Mouse (Mus musculus): Measurements from ENCODE around the gene Lgals9.

DNA sequence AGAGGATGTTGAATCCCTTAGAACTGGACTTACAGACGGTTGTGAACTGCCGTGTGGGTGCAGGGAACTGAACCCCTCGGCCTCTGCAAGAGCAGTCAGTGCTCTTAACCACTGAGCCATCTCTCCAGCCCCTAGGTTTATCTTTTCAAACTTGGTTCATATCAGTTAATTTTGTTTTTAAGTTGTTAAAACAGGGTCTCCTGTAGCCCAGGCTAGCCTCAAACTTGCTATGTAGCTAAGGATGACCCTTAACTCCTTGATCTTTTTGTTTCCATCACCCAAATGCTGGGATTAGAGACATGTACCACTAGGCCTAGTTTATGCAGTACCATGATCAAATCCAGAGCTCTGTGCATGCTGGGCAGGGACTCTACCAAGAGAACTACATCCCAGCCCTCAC is 13.0 kb downstream of the Lgals9 start:
- no peak for TF ChIP-seq CHD2 (IDR thresholded peaks at IDR 0.05; ENCODE audit: low read length)
- TF ChIP-seq ZMIZ1 (IDR thresholded peaks at IDR 0.05; ENCODE audit: low read depth, low read length) = no peak
- TF ChIP-seq CTCF (IDR thresholded peaks at IDR 0.05 in 2 of 3, conservative IDR thresholded peaks at IDR 0.05 in 1 of 3; ENCODE audit: control insufficient read depth in 1 of 3, insufficient read depth in 1 of 3, low read depth in 2 of 3, low read length in 3 of 3, poor library complexity in 1 of 3, severe bottlenecking in 1 of 3) = no peak
- TF ChIP-seq GATA1 (IDR thresholded peaks at IDR 0.05; ENCODE audit: low read depth, low read length) = no peak
- no peak for TF ChIP-seq RAD21 (IDR thresholded peaks at IDR 0.05; ENCODE audit: low read depth, low read length)
- TF ChIP-seq MEF2A (IDR thresholded peaks at IDR 0.05; ENCODE audit: extremely low read depth, insufficient replicate concordance, low read depth, low read length, poor library complexity, severe bottlenecking) = no peak
- TF ChIP-seq POLR2A (IDR thresholded peaks at IDR 0.05; ENCODE audit: control insufficient read depth in 1 of 2, insufficient read depth in 1 of 2, low read depth in 1 of 2, low read length in 2 of 2, poor library complexity in 1 of 2) = no peak
- no peak for TF ChIP-seq USF1 (IDR thresholded peaks at IDR 0.05; ENCODE audit: low read depth, low read length)
- TF ChIP-seq SMC3 (IDR thresholded peaks at IDR 0.05; ENCODE audit: low read depth, low read length) = no peak
- TF ChIP-seq JUND (IDR thresholded peaks at IDR 0.05; ENCODE audit: low read depth, low read length) = no peak
- no peak for TF ChIP-seq KAT2A (conservative IDR thresholded peaks at IDR 0.05; ENCODE audit: low read depth, low read length)
